Mouse (Mus musculus): ENCODE results near the gene Togaram2. TPM values are rescaled to one million over a fixed set of nuclear protein-coding genes. Genes with fewer than 3 reads are reported as not detected.
"Not testable (repeated sequence)": the region's sequence is repeated elsewhere in the genome, so short reads cannot be mapped to it uniquely, and the experiment has no call there.

The Togaram2 gene
- polyA plus RNA-seq, 1 experiment from 2014 or later: 0.50 TPM

- H3K9ac ChIP-seq: no peak overlapping the region
- no peaks in the 10 kb centered on the region for H3K4me1 ChIP-seq
- no peaks in the 10 kb centered on the region for H3K27me3 ChIP-seq
- ATAC-seq (ENCODE audit: insufficient number of reproducible peaks, low FRiP score, low TSS enrichment, low read depth): no peak
- no peak overlapping the region for H3K4me2 ChIP-seq
- no peaks in the 10 kb centered on the region for H3K9me3 ChIP-seq
- 67% methylated on average over 9 of the region's 9 CpGs for WGBS
- H3K36me3 ChIP-seq: no peaks in the 10 kb centered on the region
- no peak overlapping the region for H3K4me3 ChIP-seq
- H3K27ac ChIP-seq: no peak overlapping the region
These were observed 73.1 kb downstream of the Togaram2 start for GRCm38 (mm10) chr17:71746114-71746513.

GRCm38 (mm10) chr17:71747561-71747960 is 74.5 kb downstream of the Togaram2 start:
- no peaks in the 10 kb centered on the region for H3K4me1 ChIP-seq
- H3K36me3 ChIP-seq: no peaks in the 10 kb centered on the region
- H3K27me3 ChIP-seq: no peaks in the 10 kb centered on the region
- H3K4me3 ChIP-seq: no peak overlapping the region
- no peak for ATAC-seq (ENCODE audit: insufficient number of reproducible peaks, low FRiP score, low TSS enrichment, low read depth)
- H3K4me2 ChIP-seq: no peak overlapping the region
- 73% methylated on average over 8 of the region's 8 CpGs for WGBS
- H3K9me3 ChIP-seq: no peaks in the 10 kb centered on the region
- H3K27ac ChIP-seq: no peak overlapping the region
- no peak overlapping the region for H3K9ac ChIP-seq

DNA sequence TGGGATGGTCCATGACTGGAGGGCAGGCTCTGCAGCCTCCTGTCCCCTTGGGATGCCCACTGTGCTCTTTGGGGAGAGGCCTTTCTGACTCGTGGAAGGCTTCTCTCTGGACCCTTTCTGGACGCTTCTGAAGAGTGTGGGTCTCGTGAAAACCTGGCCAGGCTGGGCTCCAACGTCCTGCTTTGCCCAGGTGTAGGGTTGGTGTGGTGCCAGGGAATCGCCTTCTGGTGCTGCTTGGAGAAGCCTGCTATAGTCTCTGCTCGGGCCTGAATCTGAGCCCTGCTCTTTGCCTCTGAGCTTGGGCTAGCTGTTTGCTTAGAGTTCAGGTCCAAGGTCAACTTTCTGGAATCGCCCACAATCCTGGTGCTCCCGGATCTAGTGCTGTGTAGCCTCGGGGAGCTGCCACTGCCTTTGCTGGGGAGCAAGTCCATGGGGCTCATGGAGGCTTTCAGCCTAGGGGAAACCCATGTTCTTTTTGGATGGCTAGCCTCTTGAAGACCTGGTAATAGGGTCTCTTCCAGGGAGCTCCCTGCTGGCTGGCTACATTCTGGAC is 76.6 kb downstream of the Togaram2 start:
- 77% methylated on average over 9 of the region's 9 CpGs for WGBS

GRCm38 (mm10) chr17:71752831-71753230 is 79.8 kb downstream of the Togaram2 start, which contains the start of gene Pcare:
Gene Pcare, minus strand, starts transcription at chr17:71752894.
- Histone ChIP-seq H3K36me3 (no peaks in the 10 kb centered on the region), H3K27me3 (no peaks in the 10 kb centered on the region), H3K4me3 (no peak within 1 kb of the TSS), H3K4me2 (no peak within 1 kb of the TSS), H3K9me3 (no peaks in the 10 kb centered on the region), H3K27ac (no peak within 1 kb of the TSS), H3K9ac (no peak within 1 kb of the TSS), H3K4me1 (no peaks in the 10 kb centered on the region; the same call in 1 of the 2 replicates)
- no peak for ATAC-seq (ENCODE audit: insufficient number of reproducible peaks, low FRiP score, low TSS enrichment, low read depth)
- WGBS: 41% methylated on average over 10 of the region's 10 CpGs

More for the DNA sequence above, 76.6 kb downstream of the Togaram2 start:
- H3K36me3 ChIP-seq: no peaks in the 10 kb centered on the region
- no peak overlapping the region for H3K4me2 ChIP-seq
- H3K4me1 ChIP-seq: no peaks in the 10 kb centered on the region; the same call in 1 of the 2 replicates
- no peak overlapping the region for H3K4me3 ChIP-seq
- no peak overlapping the region for H3K27ac ChIP-seq
- no peaks in the 10 kb centered on the region for H3K27me3 ChIP-seq
- ATAC-seq (ENCODE audit: insufficient number of reproducible peaks, low FRiP score, low TSS enrichment, low read depth): no peak
- no peak overlapping the region for H3K9ac ChIP-seq
- H3K9me3 ChIP-seq: no peaks in the 10 kb centered on the region

- H3K4me2 ChIP-seq: no peak overlapping the region
- H3K4me1 ChIP-seq: no peaks in the 10 kb centered on the region
- WGBS: 82% methylated on average over 7 of the region's 7 CpGs
- no peaks in the 10 kb centered on the region for H3K9me3 ChIP-seq
- no peak overlapping the region for H3K27ac ChIP-seq
- no peak overlapping the region for H3K9ac ChIP-seq
- no peak overlapping the region for H3K4me3 ChIP-seq
- ATAC-seq (ENCODE audit: insufficient number of reproducible peaks, low FRiP score, low TSS enrichment, low read depth): no peak
- H3K27me3 ChIP-seq: no peaks in the 10 kb centered on the region
- H3K36me3 ChIP-seq: no peaks in the 10 kb centered on the region
These were observed 87.5 kb downstream of the Togaram2 start for GRCm38 (mm10) chr17:71760536-71760935.

GRCm38 (mm10) chr17:71768173-71768572 is 95.1 kb downstream of the Togaram2 start, which contains the start of gene Clip4:
Gene Clip4, plus strand, starts transcription at chr17:71768473.
- not testable (repeated sequence) for H3K4me2 ChIP-seq; H3K36me3 ChIP-seq; H3K4me3 ChIP-seq; H3K4me1 ChIP-seq; ATAC-seq (ENCODE audit: insufficient number of reproducible peaks, low FRiP score, low TSS enrichment, low read depth); H3K9me3 ChIP-seq; H3K27ac ChIP-seq; H3K27me3 ChIP-seq; H3K9ac ChIP-seq
- WGBS: 44% methylated on average over 1 of the region's 1 CpGs

- Histone ChIP-seq H3K9ac (no peak overlapping the region), H3K9me3 (no peaks in the 10 kb centered on the region), H3K4me3 (no peak overlapping the region), H3K4me1 (no peaks in the 10 kb centered on the region), H3K27ac (no peak overlapping the region), H3K36me3 (no peaks in the 10 kb centered on the region), H3K27me3 (no peaks in the 10 kb centered on the region), H3K4me2 (no peak overlapping the region)
- 34% methylated on average over 6 of the region's 6 CpGs for WGBS
- no peak for ATAC-seq (ENCODE audit: insufficient number of reproducible peaks, low FRiP score, low TSS enrichment, low read depth)
These were observed 96.5 kb downstream of the Togaram2 start for GRCm38 (mm10) chr17:71769564-71769963.

- Histone ChIP-seq H3K9me3 (no peaks in the 10 kb centered on the region), H3K4me2 (no peak overlapping the region), H3K4me1 (no peaks in the 10 kb centered on the region), H3K36me3 (no peaks in the 10 kb centered on the region), H3K4me3 (no peak overlapping the region), H3K27ac (no peak overlapping the region), H3K27me3 (no peaks in the 10 kb centered on the region), H3K9ac (no peak overlapping the region)
- no peak for ATAC-seq (ENCODE audit: insufficient number of reproducible peaks, low FRiP score, low TSS enrichment, low read depth)
- WGBS: 92% methylated on average over 3 of the region's 3 CpGs
These were observed 97.6 kb downstream of the Togaram2 start for GRCm38 (mm10) chr17:71770696-71771095.

DNA sequence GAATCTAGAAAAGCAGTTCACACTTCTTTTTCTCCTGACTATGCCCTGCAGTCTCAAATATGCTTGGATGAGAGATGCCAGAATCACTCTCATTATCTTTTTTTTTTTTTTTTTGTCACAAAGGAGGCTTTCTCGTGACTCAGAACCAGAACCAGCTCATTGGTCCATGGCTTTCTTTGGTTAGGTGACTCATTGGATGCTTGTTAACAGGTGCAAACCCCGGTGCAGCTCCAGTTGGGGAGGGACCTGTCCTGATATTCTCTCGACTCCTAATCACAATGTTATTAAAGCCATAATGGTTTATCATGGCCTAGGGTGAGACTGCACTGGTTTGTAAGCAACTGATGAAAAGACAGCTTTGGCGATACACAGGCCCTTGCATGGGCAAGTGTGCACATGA is 101.1 kb downstream of the Togaram2 start:
- Histone ChIP-seq H3K4me1 (no peaks in the 10 kb centered on the region), H3K4me3 (no peak overlapping the region), H3K9ac (no peak overlapping the region), H3K36me3 (no peaks in the 10 kb centered on the region), H3K27me3 (no peaks in the 10 kb centered on the region), H3K4me2 (no peak overlapping the region), H3K9me3 (no peaks in the 10 kb centered on the region), H3K27ac (no peak overlapping the region)
- no peak for ATAC-seq (ENCODE audit: insufficient number of reproducible peaks, low FRiP score, low TSS enrichment, low read depth)
- WGBS: 69% methylated on average over 4 of the region's 4 CpGs

GRCm38 (mm10) chr17:71775279-71775678 is 102.2 kb downstream of the Togaram2 start:
- no peak overlapping the region for H3K4me2 ChIP-seq
- 64% methylated on average over 4 of the region's 4 CpGs for WGBS
- H3K4me1 ChIP-seq: no peaks in the 10 kb centered on the region
- no peak overlapping the region for H3K27ac ChIP-seq
- H3K36me3 ChIP-seq: no peaks in the 10 kb centered on the region
- H3K9me3 ChIP-seq: no peaks in the 10 kb centered on the region
- H3K27me3 ChIP-seq: no peaks in the 10 kb centered on the region
- no peak overlapping the region for H3K9ac ChIP-seq
- no peak overlapping the region for H3K4me3 ChIP-seq
- no peak for ATAC-seq (ENCODE audit: insufficient number of reproducible peaks, low FRiP score, low TSS enrichment, low read depth)

DNA sequence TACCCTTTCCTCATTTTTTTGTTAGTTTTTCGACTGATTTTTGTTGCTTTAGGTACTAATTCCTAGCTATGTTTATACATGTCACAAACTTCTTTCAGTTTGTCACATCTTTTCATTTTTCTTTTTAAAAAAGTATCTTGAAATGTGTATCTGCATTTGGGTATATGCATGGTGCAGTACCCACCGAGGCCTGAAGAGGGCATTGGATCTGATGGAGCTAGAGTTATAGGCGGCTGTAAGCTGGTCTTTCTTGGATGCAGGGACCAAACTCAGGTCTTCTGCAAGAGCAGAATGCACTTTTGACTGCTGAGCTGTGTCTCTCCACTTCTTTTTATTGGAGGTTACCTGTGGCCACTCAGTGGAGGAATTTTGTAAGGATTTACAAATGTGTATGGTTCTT is 105.6 kb downstream of the Togaram2 start:
- H3K9ac ChIP-seq: no peak overlapping the region
- peaks cover 18% of the 10 kb centered on the region for H3K4me1 ChIP-seq
- H3K27me3 ChIP-seq: no peaks in the 10 kb centered on the region
- no peak overlapping the region for H3K4me2 ChIP-seq
- no peaks in the 10 kb centered on the region for H3K36me3 ChIP-seq
- 79% methylated on average over 3 of the region's 3 CpGs for WGBS
- no peak overlapping the region for H3K4me3 ChIP-seq
- H3K27ac ChIP-seq: no peak overlapping the region
- ATAC-seq (ENCODE audit: insufficient number of reproducible peaks, low FRiP score, low TSS enrichment, low read depth): no peak
- no peaks in the 10 kb centered on the region for H3K9me3 ChIP-seq

Data from limb, embryonic 15.5 days (tissue).